Mouse (Mus musculus) heart, adult 8-10 months (tissue): Measurements from ENCODE around the gene Zbtb16. TPM values are rescaled to one million over a fixed set of nuclear protein-coding genes. Genes with fewer than 3 reads are reported as not detected.

Source experiments
- DNase-seq: peaks from one replicate; pipeline ENCODE4 v3.0.0; 2022; ENCODE audit warnings: low spot score
- total RNA-seq, 4 experiments: library from RNA; stranded (reverse); gene quantifications; 2 replicates each; pipeline ENCODE4 v1.2.4; 2022

Zbtb16 gene
- total RNA-seq, 4 experiments from 2014 or later, result 105 to 204 (median 152) TPM

DNA sequence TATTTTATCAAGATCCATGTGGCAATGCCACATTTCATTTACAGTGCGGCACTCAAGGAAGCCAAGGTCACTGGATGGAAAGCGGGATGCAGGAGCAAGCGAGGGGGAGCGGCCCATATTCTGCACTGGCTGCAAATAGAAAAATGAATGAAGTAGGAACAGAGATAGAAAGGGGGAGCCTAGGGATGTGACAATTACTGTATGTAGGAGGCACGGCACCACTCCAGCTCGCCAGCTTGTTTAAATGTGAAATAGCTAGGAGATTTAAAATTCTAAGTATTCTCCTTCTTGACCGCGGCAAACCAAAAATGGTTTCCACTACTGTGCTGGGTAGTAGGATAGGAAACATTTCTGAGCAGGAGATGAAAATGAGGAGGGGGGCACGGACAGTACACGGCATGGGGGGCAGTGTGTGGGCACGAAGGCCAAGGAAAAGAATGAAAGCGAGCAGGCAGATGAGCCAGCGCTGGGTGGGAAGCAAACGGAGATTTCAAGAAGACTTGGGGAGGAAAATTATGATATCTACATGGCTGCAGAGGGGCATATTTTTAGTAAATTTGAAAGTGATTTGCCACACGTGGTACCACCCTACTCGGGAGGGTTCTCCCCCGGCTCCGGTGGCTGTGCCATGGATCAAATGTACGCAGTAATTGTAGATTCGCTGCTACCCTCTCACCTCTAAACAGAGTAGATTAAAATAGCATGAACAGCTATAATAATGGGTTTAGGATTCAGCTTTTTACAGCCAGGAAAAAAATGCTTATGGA is 68.2 kb downstream of the Zbtb16 start:
- DNase-seq, result no peak

DNA sequence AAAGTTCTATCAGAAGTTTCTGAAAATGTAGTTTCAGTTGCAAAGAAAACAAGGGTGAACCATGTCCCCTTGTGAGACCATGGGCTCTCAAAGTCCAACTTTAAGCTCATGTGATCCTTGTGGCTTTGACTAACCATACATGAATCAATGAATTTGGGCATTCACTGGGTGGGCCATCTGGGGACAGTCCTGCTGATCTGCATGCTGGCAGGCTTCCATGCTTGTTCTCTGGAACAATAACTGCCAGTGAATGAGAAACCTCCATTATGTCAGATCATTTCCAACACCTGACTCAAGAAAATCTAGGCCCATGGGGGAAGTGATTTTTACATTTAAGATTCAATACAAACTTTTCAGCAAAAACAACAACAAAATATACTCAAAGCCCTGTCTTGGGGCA is 70.1 kb downstream of the Zbtb16 start:
- no peak for DNase-seq

GRCm38 (mm10) chr9:48764311-48764710 is 71.7 kb downstream of the Zbtb16 start:
- DNase-seq, result no peak

GRCm38 (mm10) chr9:48761732-48762637 is 74.0 kb downstream of the Zbtb16 start:
- DNase-seq, result no peak

GRCm38 (mm10) chr9:48761175-48761556 is 74.9 kb downstream of the Zbtb16 start:
- DNase-seq, result no peak

DNA sequence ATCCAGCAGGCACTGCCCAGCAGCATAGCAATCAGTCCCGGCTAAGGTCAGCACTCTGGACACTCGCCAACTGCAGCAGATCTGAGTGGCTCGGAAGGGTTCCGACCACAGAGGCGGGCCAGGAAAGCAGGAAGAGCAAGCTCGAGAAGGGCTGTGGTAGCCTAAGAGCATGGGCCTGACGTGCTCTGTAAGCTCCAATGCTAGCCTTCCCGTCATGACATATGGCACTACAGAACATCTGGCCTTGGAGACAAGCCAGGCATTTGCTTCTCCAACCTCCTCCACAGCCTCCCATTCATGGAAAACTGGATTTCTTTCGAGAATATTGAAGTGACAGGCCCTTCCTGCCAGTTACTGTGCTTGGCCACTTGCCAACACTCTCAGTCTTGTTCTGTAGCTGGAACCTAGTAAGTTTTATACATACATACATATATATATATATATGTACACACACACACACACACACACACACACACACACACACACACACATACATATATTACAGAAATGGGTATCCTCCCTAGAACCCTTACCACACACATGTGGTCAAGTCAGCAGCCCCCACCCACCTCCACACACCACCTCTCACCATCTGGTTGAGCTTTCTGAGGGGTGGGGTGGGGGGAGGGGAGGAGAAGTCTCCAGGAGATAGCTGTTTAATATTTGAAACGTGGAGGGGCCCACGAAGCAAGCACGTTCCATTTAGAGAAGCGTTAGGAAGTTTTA is 75.4 kb downstream of the Zbtb16 start:
- DNase-seq, result peak; percentile 80

GRCm38 (mm10) chr9:48759098-48759497 is 76.9 kb downstream of the Zbtb16 start:
- no peak for DNase-seq

GRCm38 (mm10) chr9:48757650-48758580 is 78.1 kb downstream of the Zbtb16 start:
- DNase-seq, result no peak

- DNase-seq, result no peak
Observed at GRCm38 (mm10) chr9:48756261-48756812, 79.7 kb downstream of the Zbtb16 start.

DNA sequence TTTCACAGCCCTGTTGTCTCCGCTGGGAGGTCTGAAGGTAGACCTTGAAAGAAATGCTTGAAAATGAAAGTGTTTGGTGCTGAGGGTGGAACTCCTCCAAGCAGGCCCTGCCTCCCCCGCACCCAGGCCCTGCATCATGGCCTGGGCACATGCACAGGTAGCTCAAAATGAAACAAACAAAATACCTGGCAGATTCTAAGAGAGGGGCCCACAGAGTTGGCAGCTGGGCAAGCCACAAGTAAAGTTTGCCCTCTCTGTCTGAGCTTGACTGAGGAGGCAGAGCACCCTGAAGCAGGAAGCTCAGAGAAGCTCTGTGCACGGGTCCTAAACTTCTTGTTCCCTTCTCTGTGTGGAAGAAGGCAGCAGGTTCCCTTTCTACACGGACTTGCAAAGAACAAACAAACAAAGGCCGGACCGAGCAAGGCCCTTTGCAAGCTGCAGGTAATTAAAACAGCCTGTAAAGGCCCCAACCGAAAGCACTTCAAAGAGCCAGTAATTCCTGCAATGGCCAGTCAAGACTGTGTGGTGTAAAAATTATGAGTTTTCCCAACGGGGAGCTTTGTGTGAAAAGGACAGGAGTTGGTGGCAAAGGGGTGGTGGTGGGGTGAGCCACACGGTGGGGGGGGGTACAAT is 80.5 kb downstream of the Zbtb16 start:
- DNase-seq, result no peak

DNA sequence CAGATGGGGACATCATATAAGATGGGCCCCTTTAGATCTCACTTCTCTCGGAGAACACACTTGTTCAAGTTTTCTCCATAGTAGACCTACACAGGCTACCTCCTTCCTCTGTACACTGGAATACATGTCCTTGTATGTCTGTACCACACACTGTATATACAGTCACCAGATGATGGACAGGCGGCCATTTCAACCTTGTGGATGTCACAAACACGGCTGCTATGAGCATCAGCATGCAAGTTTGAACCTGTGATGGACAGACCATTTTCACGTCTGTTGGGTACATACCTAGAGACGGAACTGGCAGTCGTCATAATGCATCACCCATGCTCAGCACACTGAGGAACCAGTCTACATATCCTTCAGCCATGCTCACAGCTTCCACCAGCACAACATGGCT is 81.6 kb downstream of the Zbtb16 start:
- no peak for DNase-seq

DNA sequence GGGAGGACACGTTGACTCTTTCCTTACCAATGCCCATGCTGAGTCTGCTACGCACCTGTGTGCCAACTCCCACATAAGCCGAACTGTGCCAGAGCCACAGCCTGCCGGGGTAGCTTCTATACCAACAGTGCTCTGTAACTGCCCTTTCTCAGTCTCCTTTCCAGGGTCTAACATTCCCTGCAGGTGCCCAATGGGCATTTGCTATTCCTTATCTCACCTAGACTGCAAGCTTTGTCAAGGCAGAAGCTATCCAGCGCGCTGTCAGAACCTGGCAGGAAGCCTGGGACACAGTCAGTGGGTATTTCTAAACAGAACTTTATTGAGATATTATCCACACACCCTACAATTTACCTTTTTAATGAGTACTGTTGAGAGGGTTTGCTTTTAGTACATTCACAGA is 82.1 kb downstream of the Zbtb16 start:
- no peak for DNase-seq

- no peak for DNase-seq
Observed at GRCm38 (mm10) chr9:48751900-48752299, 84.1 kb downstream of the Zbtb16 start.

- no peak for DNase-seq
Observed at GRCm38 (mm10) chr9:48749666-48750065, 86.4 kb downstream of the Zbtb16 start.

DNA sequence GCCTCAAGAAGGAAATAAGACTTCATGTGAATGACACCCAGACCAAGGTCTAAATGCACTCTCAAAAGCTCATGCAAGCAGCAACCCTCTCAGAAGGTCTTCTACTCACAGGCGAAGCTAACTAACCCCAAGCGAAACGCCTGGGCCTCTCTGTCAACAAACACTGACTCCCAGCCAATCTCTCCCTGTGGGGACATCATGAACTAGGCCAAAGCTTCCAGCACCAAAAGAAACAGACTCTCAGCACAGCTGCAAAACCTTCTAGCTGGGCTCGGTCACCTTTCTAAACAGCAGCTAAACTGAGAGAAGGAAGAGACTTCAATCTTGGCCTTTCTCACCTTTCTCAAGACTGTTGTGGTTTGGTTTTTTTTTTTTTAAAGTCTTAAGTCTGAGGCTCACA is 86.9 kb downstream of the Zbtb16 start:
- DNase-seq, result peak; percentile 83

DNA sequence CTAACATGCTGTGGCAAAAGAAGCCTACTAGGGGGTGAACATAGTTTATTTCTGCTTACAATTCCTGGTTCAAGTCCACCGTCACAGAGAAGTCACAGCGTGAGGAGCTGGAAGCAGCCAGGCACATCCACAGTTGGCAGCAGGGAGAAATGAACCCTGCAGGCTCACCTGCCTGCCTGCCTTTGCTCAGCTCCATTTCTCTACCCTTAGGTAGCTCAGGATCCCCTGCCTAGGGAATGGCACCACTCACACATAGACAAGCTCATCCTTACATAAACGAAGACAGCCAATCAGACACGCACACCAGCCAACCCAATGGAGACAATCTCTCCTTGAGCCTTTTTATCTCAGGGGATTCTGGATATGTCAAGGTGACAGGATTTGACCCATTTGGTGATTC is 87.3 kb downstream of the Zbtb16 start:
- DNase-seq, result no peak

GRCm38 (mm10) chr9:48748216-48748615 is 87.8 kb downstream of the Zbtb16 start:
- DNase-seq, result no peak

- DNase-seq, result no peak
Observed at GRCm38 (mm10) chr9:48746506-48746905, 89.5 kb downstream of the Zbtb16 start.

- DNase-seq, result no peak
Observed at GRCm38 (mm10) chr9:48745347-48746119, 90.5 kb downstream of the Zbtb16 start.
